Mouse (Mus musculus) E14TG2a.4 (cell line): ENCODE results near the gene Cabin1.

Experiments
- H3K27me3 ChIP-seq: 2 replicates; pipeline ENCODE4 v1.6.1; 2014; ENCODE audit warnings: low read length, control low read depth; ENCODE audit not compliant: insufficient read depth
- H3K36me3 ChIP-seq: 2 replicates; pipeline ENCODE4 v1.6.1; 2014; ENCODE audit warnings: low read length, control low read depth; ENCODE audit not compliant: insufficient read depth
- H3K4me1 ChIP-seq: replicated peaks from 2 replicates; pipeline ENCODE4 v1.6.1; 2014; ENCODE audit warnings: low read depth, low read length, control low read depth
- H3K4me3 ChIP-seq: replicated peaks from 2 replicates; pipeline ENCODE4 v1.5.1; 2014; ENCODE audit warnings: mild to moderate bottlenecking, low read length
- H3K9me3 ChIP-seq: 2 replicates; pipeline ENCODE4 v1.6.1; 2014; ENCODE audit warnings: low read length, control low read depth
- CTCF ChIP-seq: conservative IDR thresholded peaks from 2 replicates; pipeline ENCODE4 v1.5.1; 2014; ENCODE audit warnings: low read length
- NANOG ChIP-seq: IDR thresholded peaks from 2 replicates; pipeline ENCODE4 v1.6.1; 2014; ENCODE audit warnings: borderline replicate concordance, low read length, mixed read lengths
- POU5F1 ChIP-seq: IDR thresholded peaks from 2 replicates; pipeline ENCODE4 v1.6.1; 2014; ENCODE audit warnings: low read length, borderline replicate concordance

Gene Cabin1

DNA sequence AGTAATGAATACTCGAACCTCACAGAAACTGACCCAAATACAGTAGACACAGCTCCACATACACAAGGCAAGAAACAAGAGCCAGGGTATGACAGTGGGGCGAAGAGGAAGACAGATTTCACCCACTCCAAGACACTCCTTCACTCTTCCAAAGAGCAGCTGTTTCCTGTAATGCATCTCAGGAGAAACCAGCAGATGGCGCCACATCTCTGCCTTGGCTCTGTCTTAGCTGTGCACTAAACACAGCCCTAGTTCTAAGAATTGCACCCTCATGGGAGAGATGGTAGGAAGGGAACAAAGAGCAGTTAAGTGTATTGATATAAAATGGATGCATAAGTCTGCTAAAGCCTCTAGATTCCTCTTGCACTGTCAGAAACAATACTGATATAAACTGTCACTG lies 20.1 kb downstream of the Cabin1 start:
- H3K9me3 ChIP-seq = no peaks in the 10 kb centered on the region
- TF ChIP-seq CTCF (peak; percentile 79), POU5F1 (no peak)
- no peaks in the 10 kb centered on the region for H3K27me3 ChIP-seq
- peaks cover 98% of the 10 kb centered on the region for H3K36me3 ChIP-seq
- H3K4me1 ChIP-seq = peaks cover 4% of the 10 kb centered on the region; the same call in 1 of the 2 replicates
- no peak overlapping the region for H3K4me3 ChIP-seq

DNA sequence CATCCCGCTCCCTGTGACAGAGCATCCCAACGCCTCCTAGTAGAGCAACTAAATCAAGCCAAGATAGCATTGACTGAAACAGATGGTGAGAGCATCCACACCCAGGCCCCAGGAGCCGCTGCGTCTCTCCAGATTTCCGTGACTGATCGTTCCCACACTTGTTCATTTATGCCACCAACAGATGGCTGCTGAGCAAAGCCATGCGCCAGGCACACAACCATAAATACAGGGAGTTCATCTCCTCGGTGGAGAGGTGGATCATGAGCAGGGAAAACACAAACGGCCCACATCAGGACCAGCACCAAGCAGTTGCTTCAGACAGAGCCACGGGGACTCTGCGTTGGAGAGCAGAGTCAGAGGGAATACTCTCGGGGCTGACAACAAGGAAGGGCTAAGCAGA lies 20.8 kb downstream of the Cabin1 start:
- TF ChIP-seq NANOG (no peak), POU5F1 (no peak), CTCF (no peak)
- peaks cover 100% of the 10 kb centered on the region for H3K36me3 ChIP-seq
- peaks cover 4% of the 10 kb centered on the region; the same call in 1 of the 2 replicates for H3K4me1 ChIP-seq
- H3K27me3 ChIP-seq = no peaks in the 10 kb centered on the region
- H3K9me3 ChIP-seq = no peaks in the 10 kb centered on the region
- H3K4me3 ChIP-seq = no peak overlapping the region

GRCm38 (mm10) chr10:75740866-75741265 lies 23.3 kb downstream of the Cabin1 start:
- TF ChIP-seq NANOG = no peak
- TF ChIP-seq CTCF = no peak
- no peak for TF ChIP-seq POU5F1

GRCm38 (mm10) chr10:75725449-75725848 lies 38.7 kb downstream of the Cabin1 start:
- Histone ChIP-seq H3K9me3 (no peaks in the 10 kb centered on the region), H3K36me3 (peaks cover 100% of the 10 kb centered on the region), H3K4me3 (no peak overlapping the region), H3K4me1 (0 out of 2 replicates have a peak, but pooled peaks cover 5% of the 10 kb centered on the region), H3K27me3 (no peaks in the 10 kb centered on the region)
- TF ChIP-seq CTCF = no peak
- TF ChIP-seq NANOG = no peak
- TF ChIP-seq POU5F1 = no peak

More at GRCm38 (mm10) chr10:75740866-75741265, 23.3 kb downstream of the Cabin1 start:
- no peaks in the 10 kb centered on the region for H3K9me3 ChIP-seq
- no peaks in the 10 kb centered on the region for H3K27me3 ChIP-seq
- no peak overlapping the region for H3K4me3 ChIP-seq
- H3K36me3 ChIP-seq = peaks cover 100% of the 10 kb centered on the region
- H3K4me1 ChIP-seq = peaks cover 4% of the 10 kb centered on the region; the same call in 1 of the 2 replicates

DNA sequence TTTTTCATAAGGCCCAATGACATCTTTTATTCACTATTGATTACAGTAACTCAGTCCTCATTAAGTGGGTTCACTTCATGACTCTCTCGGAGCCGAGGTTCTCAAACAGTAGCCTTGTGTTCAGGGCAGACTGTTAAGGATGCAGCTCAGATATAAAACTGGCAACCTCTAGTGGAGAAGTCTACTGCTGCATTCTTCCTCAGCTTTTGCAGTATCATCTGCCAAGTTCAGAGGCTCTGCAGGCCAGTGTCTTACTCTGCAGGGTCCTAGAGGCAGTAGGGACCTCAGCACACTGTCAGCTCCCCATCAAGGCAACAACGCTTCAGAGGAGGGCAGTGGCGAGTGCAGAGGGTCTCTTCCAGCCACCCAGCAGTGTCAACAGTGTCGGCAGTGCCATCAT lies 43.9 kb downstream of the Cabin1 start:
- no peaks in the 10 kb centered on the region for H3K9me3 ChIP-seq
- H3K27me3 ChIP-seq = no peaks in the 10 kb centered on the region
- H3K4me3 ChIP-seq = no peak overlapping the region
- 0 out of 2 replicates have a peak, but pooled peaks cover 2% of the 10 kb centered on the region for H3K4me1 ChIP-seq
- peaks cover 100% of the 10 kb centered on the region for H3K36me3 ChIP-seq
- no peak for TF ChIP-seq POU5F1
- TF ChIP-seq NANOG = no peak
- TF ChIP-seq CTCF = no peak

DNA sequence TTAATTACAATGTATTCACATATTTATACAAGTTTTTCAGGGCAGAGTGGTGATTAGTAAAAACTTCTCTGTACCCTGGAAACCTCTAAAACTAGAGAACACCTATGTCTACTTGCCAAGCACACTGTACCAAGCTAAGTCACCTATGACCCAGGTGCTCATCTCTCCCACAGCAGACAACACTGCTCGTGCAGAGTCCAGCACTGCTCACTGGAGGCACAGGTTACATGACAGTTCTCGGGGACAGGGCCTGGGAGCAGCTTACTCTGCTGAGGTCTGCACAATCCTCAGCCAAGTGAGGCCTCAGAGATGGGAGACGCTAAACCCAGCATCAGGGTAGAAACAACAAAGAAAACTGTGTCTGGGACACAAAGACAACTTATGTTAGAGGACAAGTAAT lies 49.3 kb downstream of the Cabin1 start:
- Histone ChIP-seq H3K4me3 (no peak overlapping the region), H3K36me3 (peaks cover 99% of the 10 kb centered on the region), H3K27me3 (no peaks in the 10 kb centered on the region), H3K9me3 (no peaks in the 10 kb centered on the region), H3K4me1 (peaks cover 10% of the 10 kb centered on the region; the same call in 1 of the 2 replicates)
- TF ChIP-seq NANOG = no peak
- no peak for TF ChIP-seq CTCF
- TF ChIP-seq POU5F1 = no peak

- Histone ChIP-seq H3K9me3 (no peaks in the 10 kb centered on the region), H3K36me3 (peaks cover 99% of the 10 kb centered on the region), H3K27me3 (no peaks in the 10 kb centered on the region), H3K4me3 (no peak overlapping the region), H3K4me1 (peaks cover 16% of the 10 kb centered on the region; the same call in 1 of the 2 replicates)
- TF ChIP-seq POU5F1 = no peak
- no peak for TF ChIP-seq CTCF
- no peak for TF ChIP-seq NANOG
Measured at GRCm38 (mm10) chr10:75713026-75713425, 51.1 kb downstream of the Cabin1 start.

DNA sequence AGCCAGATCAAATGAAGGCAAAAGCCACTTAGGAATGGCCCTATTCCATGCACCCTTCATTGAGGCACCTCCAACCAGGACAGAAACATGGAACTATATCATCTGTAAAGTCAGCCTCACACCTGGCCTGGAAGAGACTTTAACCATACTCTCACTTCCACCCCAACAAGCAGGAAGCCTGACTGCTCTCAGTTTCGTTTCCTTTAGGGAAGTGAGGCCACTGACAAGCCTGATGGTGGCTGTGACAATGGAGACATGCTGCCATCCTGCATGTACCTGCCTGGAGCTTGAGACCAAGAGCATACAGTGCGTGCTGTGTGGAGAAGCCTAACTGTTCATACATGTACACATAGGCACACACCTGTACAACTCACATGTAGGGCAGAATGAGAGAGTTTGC lies 53.9 kb downstream of the Cabin1 start:
- Histone ChIP-seq H3K9me3 (no peaks in the 10 kb centered on the region), H3K4me3 (no peak overlapping the region), H3K4me1 (peaks cover 16% of the 10 kb centered on the region; the same call in 1 of the 2 replicates), H3K27me3 (no peaks in the 10 kb centered on the region), H3K36me3 (peaks cover 98% of the 10 kb centered on the region)
- TF ChIP-seq POU5F1 (no peak), CTCF (no peak)

- TF ChIP-seq NANOG = no peak
- no peak for TF ChIP-seq CTCF
- Histone ChIP-seq H3K4me1 (peaks cover 16% of the 10 kb centered on the region; the same call in 1 of the 2 replicates), H3K9me3 (no peaks in the 10 kb centered on the region), H3K36me3 (peaks cover 99% of the 10 kb centered on the region), H3K27me3 (no peaks in the 10 kb centered on the region), H3K4me3 (no peak overlapping the region)
Measured at GRCm38 (mm10) chr10:75709261-75709660, 54.9 kb downstream of the Cabin1 start.

DNA sequence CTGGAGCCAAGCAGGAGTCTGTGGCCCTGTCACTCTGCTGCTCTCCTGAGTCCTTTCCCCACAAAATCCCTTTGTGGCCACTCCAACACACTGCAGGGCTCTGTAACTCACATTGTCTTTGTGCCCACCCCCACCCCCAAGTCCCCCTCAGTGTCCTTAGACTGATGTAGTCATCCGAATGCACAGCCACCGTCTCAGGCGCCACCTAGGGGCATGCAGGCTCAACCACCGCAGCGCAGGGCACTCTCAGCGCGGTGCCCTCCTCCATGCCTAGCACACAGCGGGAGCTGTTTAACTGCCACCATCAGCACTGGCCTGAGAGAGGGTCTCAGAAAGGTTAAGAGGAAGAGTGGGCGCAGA lies 55.5 kb downstream of the Cabin1 start:
- no peaks in the 10 kb centered on the region for H3K9me3 ChIP-seq
- peaks cover 13% of the 10 kb centered on the region; the same call in 1 of the 2 replicates for H3K4me1 ChIP-seq
- no peaks in the 10 kb centered on the region for H3K27me3 ChIP-seq
- H3K4me3 ChIP-seq = no peak overlapping the region
- H3K36me3 ChIP-seq = peaks cover 99% of the 10 kb centered on the region
- TF ChIP-seq CTCF = no peak; the same call in 1 of the 2 replicates
- no peak for TF ChIP-seq POU5F1
- no peak for TF ChIP-seq NANOG
